Mouse (Mus musculus) lung, embryonic 14.5 days (tissue): Measurements from ENCODE around the gene Grk3. TPM values are rescaled to one million over a fixed set of nuclear protein-coding genes. Genes with fewer than 3 reads are reported as not detected.
A peak's percentile ranks its signal among the peaks of the same experiment; 100 is the strongest.

Source experiments
- ATAC-seq: fragments of 200-750 bp; cut with Nextera tagmentation; 2 replicates; pipeline ENCODE4 v1.8.0; 2017; ENCODE audit warnings: mild to moderate bottlenecking, moderate TSS enrichment, moderate library complexity; ENCODE audit not compliant: insufficient read depth
- DNase-seq: peaks from one replicate; pipeline ENCODE4 v3.0.0-alpha.2; 2015
- H3K27ac ChIP-seq: fragments of 300-500 bp; sonication (generic); 2 replicates; pipeline ENCODE4 v1.5.1; 2014; ENCODE audit warnings: low read depth, mild to moderate bottlenecking, moderate library complexity
- H3K27me3 ChIP-seq: fragments of 300-500 bp; sonication (generic); 2 replicates; pipeline ENCODE4 v1.6.1; 2014; ENCODE audit warnings: low read length, control low read depth; ENCODE audit not compliant: insufficient read depth
- H3K36me3 ChIP-seq: fragments of 300-500 bp; sonication (generic); 2 replicates; pipeline ENCODE4 v1.6.1; 2014; ENCODE audit warnings: control low read depth; ENCODE audit not compliant: insufficient read depth
- H3K4me1 ChIP-seq: fragments of 300-500 bp; sonication (generic); 2 replicates; pipeline ENCODE4 v1.6.1; 2014; ENCODE audit warnings: antibody characterized with exemption, control low read depth; ENCODE audit not compliant: insufficient read depth
- H3K4me2 ChIP-seq: fragments of 300-500 bp; sonication (generic); 2 replicates; pipeline ENCODE4 v1.6.1; 2014; ENCODE audit warnings: mild to moderate bottlenecking
- H3K4me3 ChIP-seq: fragments of 300-500 bp; sonication (generic); 2 replicates; pipeline ENCODE4 v1.5.1; 2014; ENCODE audit warnings: low read depth, low read length
- H3K9ac ChIP-seq: fragments of 300-500 bp; sonication (generic); 2 replicates; pipeline ENCODE4 v1.6.1; 2014
- H3K9me3 ChIP-seq: fragments of 300-500 bp; sonication (generic); 2 replicates; pipeline ENCODE4 v1.6.1; 2016; ENCODE audit warnings: low read depth, low read length, control low read depth
- CTCF ChIP-seq: IDR thresholded peaks from 2 replicates; pipeline ENCODE4 v1.5.1; 2016; ENCODE audit warnings: antibody characterized with exemption, low read depth
- WGBS: fragments of 180-500 bp; shearing (Covaris S2); extraction: QIAGEN DNeasy Blood & Tissue Kit; methylation state at CpG from one replicate; pipeline ENCODE4 v1.1.7; 2014; 5-methylcytosine and 5-hydroxymethylcytosine counted together
- polyA plus RNA-seq: library from polyadenylated mRNA; unstranded; fragments of >200 nt; fragmentation: Nextera tagmentation; extraction: Ambion mirVana; gene quantifications from 2 replicates; pipeline ENCODE4 v1.2.1, GENCODE M21; 2014

Grk3 gene
- polyA plus RNA-seq, 1 experiment from 2014 or later = 14.1 TPM

DNA sequence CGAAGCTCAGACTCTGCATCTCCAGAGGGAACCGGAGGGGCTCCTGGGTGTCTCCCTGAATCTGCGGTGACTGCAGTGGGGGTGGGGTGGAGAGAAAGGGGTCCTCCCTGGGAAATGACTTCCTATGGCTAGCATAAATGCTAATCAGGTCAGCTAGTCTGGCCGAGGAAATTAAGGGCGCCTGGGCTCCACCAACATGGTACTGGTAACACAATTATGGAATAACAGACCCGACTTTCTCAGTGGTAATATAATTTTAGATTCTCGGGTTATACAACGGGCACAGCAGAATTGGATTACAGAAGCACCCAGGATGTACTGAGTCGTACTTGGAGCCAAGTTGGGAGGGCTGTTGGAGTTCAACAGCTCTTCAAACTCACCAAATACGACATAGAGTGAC, 79.0 kb downstream of the Grk3 start:
- Histone ChIP-seq H3K27ac (no peak overlapping the region), H3K9ac (no peak overlapping the region), H3K36me3 (peaks cover 14% of the 10 kb centered on the region), H3K9me3 (no peaks in the 10 kb centered on the region), H3K27me3 (no peaks in the 10 kb centered on the region), H3K4me1 (no peaks in the 10 kb centered on the region), H3K4me3 (no peak overlapping the region), H3K4me2 (no peak overlapping the region)
- DNase-seq (no peak), ATAC-seq (no peak)
- 81% methylated on average over 10 of the region's 10 CpGs for WGBS
- TF ChIP-seq CTCF = no peak

DNA sequence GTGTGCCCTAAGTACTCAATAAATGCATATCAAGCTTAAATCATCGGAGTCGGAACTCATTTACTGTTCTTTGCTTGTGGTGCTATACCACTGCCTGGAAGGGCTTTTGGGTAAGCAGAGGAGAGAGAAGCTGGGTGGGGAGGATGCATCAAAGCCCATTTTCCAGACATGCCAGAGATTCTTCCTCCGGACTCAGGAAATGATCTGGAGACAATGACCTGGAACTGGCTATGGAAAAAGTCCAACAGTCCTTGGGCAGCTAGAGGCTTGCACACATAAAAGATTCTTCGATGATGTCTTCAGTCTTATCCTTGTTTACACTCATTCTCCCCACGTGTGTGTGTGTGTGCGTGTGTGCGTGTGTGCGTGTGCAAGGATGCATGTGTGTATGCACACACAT, 80.2 kb downstream of the Grk3 start:
- Histone ChIP-seq H3K9me3 (no peaks in the 10 kb centered on the region), H3K4me3 (no peak overlapping the region), H3K4me1 (no peaks in the 10 kb centered on the region), H3K27ac (no peak overlapping the region), H3K36me3 (peaks cover 7% of the 10 kb centered on the region), H3K27me3 (no peaks in the 10 kb centered on the region), H3K9ac (no peak overlapping the region), H3K4me2 (no peak overlapping the region)
- no peak for DNase-seq
- 87% methylated on average over 8 of the region's 8 CpGs for WGBS
- no peak for ATAC-seq
- no peak for TF ChIP-seq CTCF

DNA sequence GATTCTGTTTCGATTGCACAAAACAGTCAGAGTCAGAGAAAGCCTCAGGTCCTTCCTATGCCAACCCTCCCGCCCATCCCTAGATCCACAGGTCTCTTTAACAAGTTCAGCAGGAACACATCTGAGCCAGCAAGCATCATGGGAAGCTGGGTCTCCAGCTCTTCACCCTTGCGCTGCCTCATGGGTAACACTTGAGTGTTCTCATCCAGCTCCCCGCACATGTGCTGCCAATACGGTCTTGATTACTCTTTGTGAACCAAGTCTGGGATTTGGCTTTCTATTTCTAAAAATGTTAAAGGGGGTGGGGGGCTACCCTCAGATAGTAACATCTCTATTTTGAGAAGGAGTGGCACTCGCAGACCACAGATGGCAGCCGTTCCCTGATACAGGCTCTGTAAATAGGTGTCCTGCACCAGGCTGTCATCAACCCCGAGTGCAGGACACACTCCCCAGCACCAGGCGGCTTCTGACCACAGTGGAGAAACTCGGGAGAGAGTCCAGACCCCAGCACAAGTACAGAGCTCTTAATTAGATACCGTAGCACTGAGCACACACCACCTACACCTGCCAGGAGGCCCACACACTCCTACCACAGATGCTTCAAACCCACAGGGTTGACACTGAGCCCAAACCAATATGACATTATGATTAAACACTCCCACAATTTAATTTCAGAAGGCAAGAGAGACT, 82.6 kb downstream of the Grk3 start:
- Histone ChIP-seq H3K27me3 (no peaks in the 10 kb centered on the region), H3K27ac (no peak overlapping the region), H3K4me2 (no peak overlapping the region), H3K4me1 (peaks cover 4% of the 10 kb centered on the region; the same call in 1 of the 2 replicates), H3K9ac (no peak overlapping the region), H3K4me3 (no peak overlapping the region), H3K9me3 (no peaks in the 10 kb centered on the region), H3K36me3 (peaks cover 2% of the 10 kb centered on the region)
- DNase-seq (no peak), ATAC-seq (peak; percentile 35; the same call in 1 of the 2 replicates)
- WGBS = 75% methylated on average over 11 of the region's 11 CpGs
- no peak for TF ChIP-seq CTCF

- ATAC-seq (no peak), DNase-seq (no peak)
- no peak overlapping the region for H3K4me3 ChIP-seq
- no peak overlapping the region for H3K4me2 ChIP-seq
- no peak overlapping the region for H3K27ac ChIP-seq
- no peak overlapping the region for H3K9ac ChIP-seq
- peaks cover 5% of the 10 kb centered on the region; the same call in 1 of the 2 replicates for H3K4me1 ChIP-seq
- H3K27me3 ChIP-seq = no peaks in the 10 kb centered on the region
- no peaks in the 10 kb centered on the region for H3K9me3 ChIP-seq
- 87% methylated on average over 5 of the region's 5 CpGs for WGBS
- TF ChIP-seq CTCF = no peak
- peaks cover 2% of the 10 kb centered on the region for H3K36me3 ChIP-seq
Measured at GRCm38 (mm10) chr5:112931901-112932300, 83.7 kb downstream of the Grk3 start.

GRCm38 (mm10) chr5:112928201-112928881, 87.2 kb downstream of the Grk3 start:
- peak; percentile 63 for DNase-seq
- peaks cover 17% of the 10 kb centered on the region for H3K36me3 ChIP-seq
- WGBS = 25% methylated on average over 10 of the region's 10 CpGs
- peak overlapping the region; percentile 69 for H3K27ac ChIP-seq
- H3K4me2 ChIP-seq = no peak overlapping the region
- H3K9me3 ChIP-seq = no peaks in the 10 kb centered on the region
- no peaks in the 10 kb centered on the region for H3K27me3 ChIP-seq
- peak; percentile 75 for ATAC-seq
- peaks cover 5% of the 10 kb centered on the region; the same call in 1 of the 2 replicates for H3K4me1 ChIP-seq
- no peak for TF ChIP-seq CTCF
- no peak overlapping the region for H3K4me3 ChIP-seq
- no peak overlapping the region for H3K9ac ChIP-seq

GRCm38 (mm10) chr5:112925422-112925821, 90.2 kb downstream of the Grk3 start:
- no peak for TF ChIP-seq CTCF
- Histone ChIP-seq H3K9ac (no peak overlapping the region), H3K4me2 (no peak overlapping the region), H3K9me3 (no peaks in the 10 kb centered on the region), H3K4me3 (no peak overlapping the region), H3K27me3 (no peaks in the 10 kb centered on the region), H3K36me3 (peaks cover 17% of the 10 kb centered on the region), H3K4me1 (peaks cover 5% of the 10 kb centered on the region; the same call in 1 of the 2 replicates), H3K27ac (no peak overlapping the region)
- WGBS = 93% methylated on average over 5 of the region's 5 CpGs
- DNase-seq (no peak), ATAC-seq (no peak)

GRCm38 (mm10) chr5:112924806-112925205, 90.8 kb downstream of the Grk3 start:
- WGBS = 77% methylated on average over 8 of the region's 8 CpGs
- no peak overlapping the region for H3K4me2 ChIP-seq
- TF ChIP-seq CTCF = no peak
- no peak for DNase-seq
- H3K9me3 ChIP-seq = no peaks in the 10 kb centered on the region
- H3K4me3 ChIP-seq = no peak overlapping the region
- no peaks in the 10 kb centered on the region for H3K27me3 ChIP-seq
- H3K4me1 ChIP-seq = peaks cover 5% of the 10 kb centered on the region; the same call in 1 of the 2 replicates
- H3K27ac ChIP-seq = no peak overlapping the region
- H3K9ac ChIP-seq = no peak overlapping the region
- ATAC-seq = no peak
- peaks cover 16% of the 10 kb centered on the region for H3K36me3 ChIP-seq
